Mouse (Mus musculus) CH12F3 (cell line): ENCODE results near the gene Plekhh3.

Source experiments
- in situ Hi-C: fragments of 300-500 bp; cut with MboI; formaldehyde crosslinking; loops from 2 replicates; pipeline ENCODE4 v1.14.3; 2020; ENCODE audit warnings: low sequenced_read_pairs

The Plekhh3 gene

GRCm38 (mm10) chr11:101187541-101187940, 16.4 kb upstream of the Plekhh3 start:
- in situ Hi-C loops: no loop called here

- in situ Hi-C loops: no loop called here
Observed at GRCm38 (mm10) chr11:101186526-101187247, 15.5 kb upstream of the Plekhh3 start.

- in situ Hi-C loops: no loop called here
Observed at GRCm38 (mm10) chr11:101185441-101185840, 14.3 kb upstream of the Plekhh3 start.

- in situ Hi-C loops: no loop called here
Observed at GRCm38 (mm10) chr11:101184984-101185383, 13.8 kb upstream of the Plekhh3 start.

- in situ Hi-C loops: no loop called here
Observed at GRCm38 (mm10) chr11:101182771-101183517, 11.8 kb upstream of the Plekhh3 start.

GRCm38 (mm10) chr11:101181961-101182360, 10.8 kb upstream of the Plekhh3 start:
- in situ Hi-C loops: no loop called here

- in situ Hi-C loops: no loop called here
Observed at GRCm38 (mm10) chr11:101180846-101181740, 9.9 kb upstream of the Plekhh3 start.

GRCm38 (mm10) chr11:101180261-101180660, 9.1 kb upstream of the Plekhh3 start:
- in situ Hi-C loops: no loop called here

- in situ Hi-C loops: no loop called here
Observed at GRCm38 (mm10) chr11:101179306-101179705, 8.2 kb upstream of the Plekhh3 start.

- in situ Hi-C loops: no loop called here
Observed at GRCm38 (mm10) chr11:101178061-101179058, 7.2 kb upstream of the Plekhh3 start.

GRCm38 (mm10) chr11:101176933-101177773, 6.0 kb upstream of the Plekhh3 start:
- in situ Hi-C loops: no loop called here

GRCm38 (mm10) chr11:101176117-101176691, 5.1 kb upstream of the Plekhh3 start:
- in situ Hi-C loops: no loop called here

- in situ Hi-C loops: no loop called here
Observed at GRCm38 (mm10) chr11:101175636-101176116, 4.5 kb upstream of the Plekhh3 start.

GRCm38 (mm10) chr11:101174851-101175628, 3.9 kb upstream of the Plekhh3 start, which contains the start of gene Ccr10:
Ccr10 (minus strand) TSS chr11:101175443.
- in situ Hi-C loops: no loop called here

- in situ Hi-C loops: no loop called here
Observed at GRCm38 (mm10) chr11:101174389-101174745, 3.2 kb upstream of the Plekhh3 start.

- in situ Hi-C loops: no loop called here
Observed at GRCm38 (mm10) chr11:101173631-101174388, 2.7 kb upstream of the Plekhh3 start.

- in situ Hi-C loops: no loop called here
Observed at GRCm38 (mm10) chr11:101173112-101173511, 2.0 kb upstream of the Plekhh3 start.
